Comparison of ENCODE assay signal across 33 mouse cellular contexts in genomic region chr7:84106942-84107341, GRCm38 (mm10). TPM values are rescaled to one million over a fixed set of nuclear protein-coding genes. Genes with fewer than 3 reads are reported as not detected.
"Had no signal": no experiment of that assay in that cellular context is flagged by ENCODE, and none has a peak within 500 bp of the region (broad histone marks: within the 10 kb centered on the region; RNA-seq: fewer than 3 reads in every experiment).

No protein-coding gene starts in this region.

- H3K4me1 ChIP-seq: limb, embryonic 10.5 days; limb, embryonic 12.5 days; limb, embryonic 13.5 days; limb, embryonic 15.5 days; liver, embryonic 15.5 days; midbrain, embryonic 10.5 days; midbrain, embryonic 12.5 days had no signal

- H3K4me2 ChIP-seq: limb, embryonic 12.5 days; limb, embryonic 13.5 days; limb, embryonic 15.5 days; liver, embryonic 11.5 days; liver, embryonic 13.5 days; liver, embryonic 15.5 days; lung, embryonic 14.5 days; lung, embryonic 15.5 days; midbrain, embryonic 11.5 days; midbrain, embryonic 12.5 days; midbrain, embryonic 13.5 days; midbrain, embryonic 15.5 days; neural tube, embryonic 12.5 days had no signal

- H3K9me3 ChIP-seq: limb, embryonic 10.5 days; limb, embryonic 12.5 days; limb, embryonic 13.5 days; limb, embryonic 15.5 days; liver, embryonic 13.5 days; liver, embryonic 15.5 days; lung, embryonic 15.5 days; midbrain, embryonic 10.5 days; midbrain, embryonic 12.5 days; midbrain, embryonic 13.5 days; midbrain, embryonic 15.5 days; neural tube, embryonic 12.5 days had no signal

- H3K4me3 ChIP-seq: left cerebral cortex, adult 2 months; limb, embryonic 10.5 days; limb, embryonic 12.5 days; limb, embryonic 13.5 days; limb, embryonic 15.5 days; liver, embryonic 13.5 days; liver, embryonic 15.5 days; lung, embryonic 15.5 days; megakaryocyte, embryonic 14.5 days; midbrain, embryonic 10.5 days; midbrain, embryonic 12.5 days; midbrain, embryonic 13.5 days; midbrain, embryonic 15.5 days; myocyte; neural tube, embryonic 12.5 days had no signal

- DNase-seq: left cerebral cortex, postnatal 4 days; liver, embryonic 13.5 days; lung, adult 18-20 months; lung, adult 2 months; lung, embryonic 14.5 days; lung, postnatal 10 days; lung, postnatal 14 days; lung, postnatal 36 days; lung, postnatal 4 days; midbrain, embryonic 14.5 days had no signal

- H3K27me3 ChIP-seq: limb, embryonic 12.5 days; limb, embryonic 13.5 days; limb, embryonic 15.5 days; liver, embryonic 13.5 days; liver, embryonic 15.5 days; lung, embryonic 15.5 days; megakaryocyte, embryonic 14.5 days; midbrain, embryonic 12.5 days; midbrain, embryonic 13.5 days; midbrain, embryonic 15.5 days; neural tube, embryonic 12.5 days had no signal

- H3K27ac ChIP-seq: left cerebral cortex, adult 2 months; limb, embryonic 10.5 days; limb, embryonic 12.5 days; limb, embryonic 13.5 days; limb, embryonic 15.5 days; liver, embryonic 13.5 days; liver, embryonic 14.5 days; liver, embryonic 15.5 days; lung, embryonic 15.5 days; macrophage; midbrain, embryonic 10.5 days; midbrain, embryonic 12.5 days; midbrain, embryonic 13.5 days; midbrain, embryonic 15.5 days; neural tube, embryonic 12.5 days had no signal

- H3K9ac ChIP-seq: limb, embryonic 12.5 days; limb, embryonic 13.5 days; limb, embryonic 15.5 days; liver, embryonic 13.5 days; liver, embryonic 14.5 days; liver, embryonic 15.5 days; lung, embryonic 14.5 days; lung, embryonic 15.5 days; midbrain, embryonic 12.5 days; midbrain, embryonic 13.5 days; midbrain, embryonic 15.5 days; neural tube, embryonic 12.5 days had no signal

- ATAC-seq: lung, postnatal 0 days; midbrain, embryonic 13.5 days; midbrain, embryonic 15.5 days had no signal

RNA-seq across cellular contexts. Expression of gene Cemip, which starts 20.6 kb away (rescaled TPM):
- total RNA-seq: megakaryocyte progenitor cell, adult 5-6 weeks; monocyte, adult 5-6 weeks had no signal
- polyA plus RNA-seq: limb, embryonic 10.5 days; limb, embryonic 11.5 days; liver, embryonic 16.5 days had no signal
